Mouse (Mus musculus) liver, adult 2 months (tissue): ENCODE measurements around the gene Igflr1. TPM values are rescaled to one million over a fixed set of nuclear protein-coding genes. Genes with fewer than 3 reads are reported as not detected.

Source experiments
- DNase-seq: peaks from one replicate; pipeline ENCODE4 v3.0.0-alpha.2; 2011; ENCODE audit warnings: low read depth, low spot score; ENCODE audit errors: extremely low read depth
- H3K27ac ChIP-seq: fragments of 200-500 bp; replicated peaks from 2 replicates; pipeline ENCODE4 v1.5.1; 2012; ENCODE audit warnings: low read depth, mild to moderate bottlenecking, control low read depth, inconsistent platforms, low read length; ENCODE audit not compliant: insufficient read depth
- H3K27me3 ChIP-seq: fragments of 200-500 bp; 2 replicates; pipeline ENCODE4 v1.6.1; 2012; ENCODE audit warnings: mild to moderate bottlenecking, moderate library complexity, low read length, inconsistent platforms; ENCODE audit not compliant: control insufficient read depth, insufficient read depth
- H3K36me3 ChIP-seq: fragments of 200-500 bp; 2 replicates; pipeline ENCODE4 v1.6.1; 2012; ENCODE audit warnings: low read length, inconsistent platforms; ENCODE audit not compliant: control insufficient read depth, insufficient read depth
- H3K4me1 ChIP-seq: fragments of 200-500 bp; 2 replicates; pipeline ENCODE4 v1.6.1; 2011; ENCODE audit warnings: low read length; ENCODE audit not compliant: control insufficient read depth, insufficient read depth
- H3K4me3 ChIP-seq: fragments of 200-500 bp; 2 replicates; pipeline ENCODE4 v1.5.1; 2011; ENCODE audit warnings: low read depth, mild to moderate bottlenecking, control low read depth, low read length, moderate library complexity; ENCODE audit not compliant: insufficient read depth
- H3K79me2 ChIP-seq: fragments of 200-500 bp; 2 replicates; pipeline ENCODE4 v1.6.1; 2012; ENCODE audit warnings: inconsistent platforms, mild to moderate bottlenecking, low read length, moderate library complexity; ENCODE audit not compliant: control insufficient read depth, insufficient read depth
- H3K9ac ChIP-seq: fragments of 200-500 bp; 2 replicates; pipeline ENCODE4 v1.6.1; 2012; ENCODE audit warnings: low read depth, mild to moderate bottlenecking, control low read depth, inconsistent platforms, low read length
- CTCF ChIP-seq: fragments of 200-500 bp; IDR thresholded peaks from 2 replicates; pipeline ENCODE4 v1.5.1; 2011; ENCODE audit warnings: low read depth, low read length, control low read depth
- POLR2A ChIP-seq: fragments of 200-500 bp; IDR thresholded peaks from 2 replicates; pipeline ENCODE4 v1.6.1; 2011; ENCODE audit warnings: low read length, control low read depth; ENCODE audit not compliant: insufficient read depth; ENCODE audit errors: extremely low read depth
- WGBS: fragments of 180-500 bp; shearing (Covaris S2); methylation state at CpG from one replicate; pipeline ENCODE4 v1.1.7; 2018; 5-methylcytosine and 5-hydroxymethylcytosine counted together
- polyA plus RNA-seq: library from polyadenylated mRNA; depleted of rRNA; stranded (reverse); fragments of >200 nt; gene quantifications from 2 replicates; pipeline ENCODE4 v1.2.3, GENCODE M21; 2012
- total RNA-seq: library from RNA; depleted of rRNA; stranded (reverse); fragments of >200 nt; gene quantifications from 2 replicates; pipeline ENCODE4 v1.2.3, GENCODE M21; 2014

Igflr1 gene
- total and polyA plus RNA-seq, 2 experiments, result 0.55 to 4.2 TPM

- H3K27me3 ChIP-seq, result no peaks in the 10 kb centered on the region
- H3K4me3 ChIP-seq, result no peak overlapping the region
- TF ChIP-seq CTCF (peak; percentile 18; the same call in 1 of the 2 replicates), POLR2A (no peak)
- H3K9ac ChIP-seq, result no peak overlapping the region
- DNase-seq, result no peak
- no peak overlapping the region for H3K27ac ChIP-seq
- peaks cover 5% of the 10 kb centered on the region; the same call in 1 of the 2 replicates for H3K36me3 ChIP-seq
- 95% methylated on average over 18 of the region's 18 CpGs for WGBS
- H3K79me2 ChIP-seq, result no peaks in the 10 kb centered on the region
- H3K4me1 ChIP-seq, result peaks cover 13% of the 10 kb centered on the region; the same call in 1 of the 2 replicates
Measured at GRCm38 (mm10) chr7:30556894-30557536, 8.2 kb upstream of the Igflr1 start.

GRCm38 (mm10) chr7:30557901-30558514, 7.2 kb upstream of the Igflr1 start:
- H3K36me3 ChIP-seq, result peaks cover 5% of the 10 kb centered on the region; the same call in 1 of the 2 replicates
- H3K4me3 ChIP-seq, result no peak overlapping the region
- peaks cover 14% of the 10 kb centered on the region; the same call in 1 of the 2 replicates for H3K4me1 ChIP-seq
- no peaks in the 10 kb centered on the region for H3K27me3 ChIP-seq
- DNase-seq, result no peak
- no peak overlapping the region for H3K27ac ChIP-seq
- no peak for TF ChIP-seq CTCF
- TF ChIP-seq POLR2A, result no peak
- 94% methylated on average over 13 of the region's 13 CpGs for WGBS
- H3K79me2 ChIP-seq, result no peaks in the 10 kb centered on the region
- H3K9ac ChIP-seq, result no peak overlapping the region

GRCm38 (mm10) chr7:30558656-30559442, 6.4 kb upstream of the Igflr1 start:
- 5% methylated on average over 12 of the region's 12 CpGs for WGBS
- no peaks in the 10 kb centered on the region for H3K27me3 ChIP-seq
- no peak for DNase-seq
- H3K4me3 ChIP-seq, result peak overlapping the region; percentile 62
- H3K36me3 ChIP-seq, result peaks cover 5% of the 10 kb centered on the region; the same call in 1 of the 2 replicates
- H3K27ac ChIP-seq, result peak overlapping the region; percentile 19
- H3K79me2 ChIP-seq, result no peaks in the 10 kb centered on the region
- H3K9ac ChIP-seq, result peak overlapping the region; percentile 74
- TF ChIP-seq CTCF, result no peak
- TF ChIP-seq POLR2A, result no peak
- H3K4me1 ChIP-seq, result peaks cover 11% of the 10 kb centered on the region

- under 1% methylated on average over 20 of the region's 20 CpGs for WGBS
- Histone ChIP-seq H3K36me3 (peaks cover 5% of the 10 kb centered on the region; the same call in 1 of the 2 replicates), H3K79me2 (no peaks in the 10 kb centered on the region), H3K4me3 (peak within 1 kb of the TSS; percentile 62), H3K4me1 (peaks cover 15% of the 10 kb centered on the region), H3K27ac (peak within 1 kb of the TSS; percentile 27), H3K27me3 (no peaks in the 10 kb centered on the region), H3K9ac (peak within 1 kb of the TSS; percentile 74)
- TF ChIP-seq CTCF, result no peak
- 0 out of 2 replicates have a peak, but pooled peaks have one; percentile 45 for TF ChIP-seq POLR2A
- peak; percentile 99 for DNase-seq
Measured at GRCm38 (mm10) chr7:30559443-30559954, 5.7 kb upstream of the Igflr1 start, which contains the start of gene Lin37. TSS of gene Lin37 (minus strand) at chr7:30559838.

GRCm38 (mm10) chr7:30560296-30560695, 4.9 kb upstream of the Igflr1 start:
- TF ChIP-seq POLR2A (no peak), CTCF (no peak)
- Histone ChIP-seq H3K27me3 (no peaks in the 10 kb centered on the region), H3K27ac (peak overlapping the region; percentile 27; the same call in 1 of the 2 replicates), H3K9ac (no peak overlapping the region), H3K36me3 (peaks cover 5% of the 10 kb centered on the region; the same call in 1 of the 2 replicates), H3K4me3 (no peak overlapping the region), H3K4me1 (peaks cover 15% of the 10 kb centered on the region), H3K79me2 (no peaks in the 10 kb centered on the region)
- peak; percentile 28 for DNase-seq
- WGBS, result 50% methylated on average over 2 of the region's 2 CpGs
